Mouse (Mus musculus): ENCODE measurements around the gene Khdrbs2. TPM values are rescaled to one million over a fixed set of nuclear protein-coding genes. Genes with fewer than 3 reads are reported as not detected.
"Not testable (repeated sequence)": the region's sequence is repeated elsewhere in the genome, so short reads cannot be mapped to it uniquely, and the experiment has no call there.

The Khdrbs2 gene
- polyA plus RNA-seq, 1 experiment from 2014 or later = 11.6 TPM

DNA sequence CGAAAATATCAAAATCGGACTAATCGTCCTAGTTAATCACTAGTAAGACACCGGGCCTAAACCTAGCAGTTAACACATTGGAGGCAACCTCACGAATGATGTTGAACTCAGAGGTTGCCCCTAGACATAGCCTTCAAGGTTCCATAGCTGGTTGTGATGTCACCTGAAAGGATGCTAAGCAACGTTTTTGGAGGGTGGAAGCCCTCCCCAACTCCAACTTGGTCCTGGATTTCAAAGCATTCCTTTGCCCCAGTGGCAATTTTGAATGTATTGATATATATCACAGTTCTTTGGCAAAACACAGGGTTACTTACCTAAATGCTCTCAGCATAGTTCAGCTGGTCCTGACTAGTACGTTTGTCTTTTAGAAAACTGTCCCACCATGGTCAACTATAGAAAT is 374.7 kb downstream of the Khdrbs2 start, which contains the start of gene Gm5415:
Gene Gm5415 (minus strand): TSS at position 101 of the 400 bp plus-strand sequence.
- H3K4me1 ChIP-seq (ENCODE audit: control insufficient read depth, insufficient read depth, low read length); H3K4me2 ChIP-seq; H3K27ac ChIP-seq (ENCODE audit: low read depth, low read length); H3K9me3 ChIP-seq (ENCODE audit: control insufficient read depth, low read length); H3K36me3 ChIP-seq (ENCODE audit: control insufficient read depth, insufficient read depth, low read length); H3K9ac ChIP-seq (ENCODE audit: low read length); H3K27me3 ChIP-seq (ENCODE audit: control insufficient read depth, insufficient read depth, low read length); DNase-seq (ENCODE audit: low spot score, missing footprints); H3K4me3 ChIP-seq (ENCODE audit: low read depth, low read length); ATAC-seq (ENCODE audit: low FRiP score): not testable (repeated sequence)
- 79% methylated on average over 2 of the region's 7 CpGs for WGBS

DNA sequence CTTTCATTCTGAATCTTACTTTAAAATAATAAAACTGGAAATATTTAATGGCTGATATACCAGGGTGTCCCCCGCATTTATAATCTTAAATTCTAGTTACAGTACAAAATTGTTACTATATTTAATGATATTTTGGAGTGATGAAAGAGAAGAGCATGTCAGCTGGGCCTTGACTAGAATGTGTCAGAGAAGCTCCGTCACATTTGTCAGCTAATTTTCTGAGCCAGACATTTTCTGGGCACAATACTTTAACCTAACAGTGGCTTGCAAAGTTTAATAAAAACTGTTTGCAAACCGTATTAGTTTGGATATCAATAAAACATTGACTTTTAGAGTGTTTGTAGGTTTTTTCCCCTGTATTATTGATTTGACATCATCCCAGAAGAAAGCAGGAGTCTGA is 380.9 kb downstream of the Khdrbs2 start:
- no peak overlapping the region for H3K9ac ChIP-seq (ENCODE audit: low read length)
- no peaks in the 10 kb centered on the region for H3K4me1 ChIP-seq (ENCODE audit: control insufficient read depth, insufficient read depth, low read length)
- H3K9me3 ChIP-seq (ENCODE audit: control insufficient read depth, low read length) = no peaks in the 10 kb centered on the region
- H3K27ac ChIP-seq (ENCODE audit: low read depth, low read length) = no peak overlapping the region
- H3K4me3 ChIP-seq (ENCODE audit: low read depth, low read length) = no peak overlapping the region
- no peak overlapping the region for H3K4me2 ChIP-seq
- DNase-seq (ENCODE audit: low spot score, missing footprints) = no peak
- WGBS = 91% methylated on average over 3 of the region's 3 CpGs
- no peaks in the 10 kb centered on the region for H3K27me3 ChIP-seq (ENCODE audit: control insufficient read depth, insufficient read depth, low read length)
- H3K36me3 ChIP-seq (ENCODE audit: control insufficient read depth, insufficient read depth, low read length) = no peaks in the 10 kb centered on the region
- ATAC-seq (ENCODE audit: low FRiP score) = no peak

DNA sequence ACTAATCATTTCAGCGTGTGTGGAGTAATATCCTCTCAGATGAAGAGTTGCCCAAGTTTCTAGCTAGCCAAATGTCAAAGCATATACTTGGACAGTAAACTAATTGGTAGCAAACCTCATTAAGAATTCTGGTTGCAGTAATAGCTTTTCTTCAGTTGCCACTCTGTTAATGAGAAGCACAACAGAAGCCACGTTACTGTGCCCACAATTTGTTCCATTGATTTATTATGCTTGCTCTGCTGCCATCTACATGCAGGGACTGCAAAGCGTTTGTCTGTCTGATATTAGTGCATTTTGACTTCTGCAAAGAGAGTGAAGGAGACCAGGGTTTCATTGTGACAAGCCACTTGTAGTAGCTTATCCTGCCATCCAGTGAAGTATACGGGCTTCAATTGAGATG is 381.4 kb downstream of the Khdrbs2 start:
- 69% methylated on average over 4 of the region's 4 CpGs for WGBS
- Histone ChIP-seq H3K9ac (ENCODE audit: low read length) (no peak overlapping the region), H3K9me3 (ENCODE audit: control insufficient read depth, low read length) (no peaks in the 10 kb centered on the region), H3K4me3 (ENCODE audit: low read depth, low read length) (no peak overlapping the region), H3K27me3 (ENCODE audit: control insufficient read depth, insufficient read depth, low read length) (no peaks in the 10 kb centered on the region), H3K4me2 (no peak overlapping the region), H3K27ac (ENCODE audit: low read depth, low read length) (no peak overlapping the region), H3K4me1 (ENCODE audit: control insufficient read depth, insufficient read depth, low read length) (no peaks in the 10 kb centered on the region), H3K36me3 (ENCODE audit: control insufficient read depth, insufficient read depth, low read length) (no peaks in the 10 kb centered on the region)
- no peak for ATAC-seq (ENCODE audit: low FRiP score)
- DNase-seq (ENCODE audit: low spot score, missing footprints) = no peak

DNA sequence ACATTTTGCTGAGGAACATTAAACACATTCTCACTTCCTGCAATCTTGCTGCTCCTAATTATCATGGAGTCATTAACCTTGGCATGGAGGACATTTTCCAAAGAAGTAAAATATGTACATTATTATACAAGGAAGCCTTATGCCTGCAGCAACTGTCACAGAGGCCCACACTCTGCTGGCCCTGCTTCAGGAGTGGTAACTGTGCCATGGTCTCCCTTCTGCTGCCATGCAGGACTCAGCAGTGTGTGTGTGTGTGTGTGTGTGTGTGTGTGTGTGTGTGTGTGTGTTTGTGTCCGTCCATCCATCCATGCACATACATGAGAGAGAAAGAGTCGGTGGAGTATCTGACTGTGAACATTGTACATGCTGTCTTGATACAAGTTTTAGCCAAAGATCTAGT is 396.4 kb downstream of the Khdrbs2 start:
- H3K27me3 ChIP-seq (ENCODE audit: control insufficient read depth, insufficient read depth, low read length) = no peaks in the 10 kb centered on the region
- no peak for ATAC-seq (ENCODE audit: low FRiP score)
- 94% methylated on average over 2 of the region's 2 CpGs for WGBS

DNA sequence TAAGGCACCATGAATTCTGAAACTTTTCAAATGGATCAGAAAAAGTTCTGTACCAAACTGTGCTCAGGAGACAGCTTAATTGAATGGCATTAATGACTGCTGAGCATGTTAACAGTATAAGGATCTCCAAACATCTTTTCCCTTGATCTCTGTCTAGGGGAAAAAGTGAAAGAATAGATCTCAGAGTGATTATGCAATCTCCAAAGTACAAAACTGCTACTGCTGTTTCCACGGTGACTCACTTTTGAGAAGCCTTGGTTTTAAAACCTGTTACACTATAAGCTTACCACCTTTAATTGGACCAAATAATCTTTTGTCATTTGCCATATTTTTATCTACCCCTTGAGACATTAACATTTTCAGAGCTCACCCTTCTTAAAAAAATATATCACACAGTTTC is 453.5 kb downstream of the Khdrbs2 start:
- 60% methylated on average over 1 of the region's 1 CpGs for WGBS
- ATAC-seq (ENCODE audit: low FRiP score) = no peak
- H3K27me3 ChIP-seq (ENCODE audit: control insufficient read depth, insufficient read depth, low read length) = no peaks in the 10 kb centered on the region
- H3K4me1 ChIP-seq (ENCODE audit: control insufficient read depth, insufficient read depth, low read length) = no peaks in the 10 kb centered on the region
- no peak overlapping the region for H3K27ac ChIP-seq (ENCODE audit: low read depth, low read length)
- DNase-seq (ENCODE audit: low spot score, missing footprints) = peak; percentile 64
- H3K9ac ChIP-seq (ENCODE audit: low read length) = no peak overlapping the region
- no peak overlapping the region for H3K4me3 ChIP-seq (ENCODE audit: low read depth, low read length)
- no peaks in the 10 kb centered on the region for H3K9me3 ChIP-seq (ENCODE audit: control insufficient read depth, low read length)
- no peaks in the 10 kb centered on the region for H3K36me3 ChIP-seq (ENCODE audit: control insufficient read depth, insufficient read depth, low read length)
- H3K4me2 ChIP-seq = no peak overlapping the region

More for the DNA sequence above, 396.4 kb downstream of the Khdrbs2 start:
- DNase-seq (ENCODE audit: low spot score, missing footprints) = peak; percentile 60
- H3K4me1 ChIP-seq (ENCODE audit: control insufficient read depth, insufficient read depth, low read length) = no peaks in the 10 kb centered on the region
- H3K4me3 ChIP-seq (ENCODE audit: low read depth, low read length) = no peak overlapping the region
- H3K9ac ChIP-seq (ENCODE audit: low read length) = no peak overlapping the region
- no peaks in the 10 kb centered on the region for H3K36me3 ChIP-seq (ENCODE audit: control insufficient read depth, insufficient read depth, low read length)
- H3K9me3 ChIP-seq (ENCODE audit: control insufficient read depth, low read length) = no peaks in the 10 kb centered on the region
- H3K4me2 ChIP-seq = no peak overlapping the region
- H3K27ac ChIP-seq (ENCODE audit: low read depth, low read length) = no peak overlapping the region

DNA sequence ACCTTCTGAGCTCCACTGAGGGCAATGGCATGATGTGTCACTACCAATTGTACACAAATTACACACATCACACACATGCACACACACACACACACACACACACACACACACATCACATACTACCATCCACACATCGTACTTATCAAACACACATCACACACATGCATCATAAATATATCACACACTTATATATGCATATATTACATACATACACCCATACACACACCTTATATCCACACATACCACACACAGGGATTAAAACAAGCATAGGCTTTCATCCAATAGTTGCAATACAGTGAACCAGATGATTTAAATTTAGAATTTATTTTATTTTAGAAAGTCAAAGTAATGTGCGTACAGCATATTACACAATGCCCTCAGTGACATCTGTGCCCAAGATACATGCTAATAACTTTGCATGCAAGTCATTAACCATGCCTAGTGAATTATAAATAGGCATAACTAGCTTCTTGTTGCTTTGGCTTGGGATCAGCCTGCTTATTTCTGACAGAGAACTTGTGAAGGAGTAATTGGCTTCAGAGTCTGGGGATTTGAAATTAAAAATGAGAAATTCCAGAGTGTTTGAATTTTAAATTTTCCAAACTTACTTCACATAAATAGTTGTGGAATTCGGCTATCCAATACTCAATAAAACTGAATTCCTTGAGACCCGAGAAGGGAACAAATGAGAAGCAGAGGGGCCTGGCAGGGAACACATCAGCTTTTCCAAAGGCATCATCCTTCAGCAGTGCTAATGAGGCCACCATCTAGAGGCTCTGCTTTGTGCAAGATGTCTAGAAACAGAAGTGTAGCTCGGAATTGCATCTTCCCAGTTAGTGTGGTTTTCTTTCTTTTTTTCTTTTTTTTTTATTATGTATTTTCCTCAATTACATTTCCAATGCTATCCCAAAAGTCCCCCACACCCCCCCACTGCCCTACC is 460.2 kb downstream of the Khdrbs2 start:
- no peaks in the 10 kb centered on the region for H3K9me3 ChIP-seq (ENCODE audit: control insufficient read depth, low read length)
- no peak for DNase-seq (ENCODE audit: low spot score, missing footprints)
- no peaks in the 10 kb centered on the region for H3K27me3 ChIP-seq (ENCODE audit: control insufficient read depth, insufficient read depth, low read length)
- no peak overlapping the region for H3K4me3 ChIP-seq (ENCODE audit: low read depth, low read length)
- no peak overlapping the region for H3K4me2 ChIP-seq
- H3K9ac ChIP-seq (ENCODE audit: low read length) = no peak overlapping the region
- WGBS = 89% methylated on average over 5 of the region's 5 CpGs
- H3K36me3 ChIP-seq (ENCODE audit: control insufficient read depth, insufficient read depth, low read length) = no peaks in the 10 kb centered on the region
- no peak overlapping the region for H3K27ac ChIP-seq (ENCODE audit: low read depth, low read length)
- no peak for ATAC-seq (ENCODE audit: low FRiP score)
- no peaks in the 10 kb centered on the region for H3K4me1 ChIP-seq (ENCODE audit: control insufficient read depth, insufficient read depth, low read length)

DNA sequence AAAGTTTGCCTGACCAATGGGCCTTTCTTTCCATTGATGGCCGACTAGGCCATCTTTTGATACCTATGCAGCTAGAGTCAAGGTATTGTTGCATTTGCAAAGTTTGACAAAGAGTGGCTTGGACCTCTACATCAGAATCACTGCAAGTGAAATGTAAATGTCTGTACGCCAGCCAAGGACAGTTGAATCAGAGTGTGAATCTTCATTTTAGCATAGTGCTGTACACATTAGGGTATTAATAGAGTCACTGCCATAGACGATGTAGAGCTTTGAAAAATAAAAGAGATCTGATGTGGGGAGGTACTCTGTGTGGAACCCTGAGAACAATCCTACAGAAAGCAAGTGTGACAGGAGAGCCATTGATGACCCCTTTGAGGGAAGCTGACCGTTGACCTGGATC is 460.9 kb downstream of the Khdrbs2 start:
- no peaks in the 10 kb centered on the region for H3K36me3 ChIP-seq (ENCODE audit: control insufficient read depth, insufficient read depth, low read length)
- no peak overlapping the region for H3K4me3 ChIP-seq (ENCODE audit: low read depth, low read length)
- H3K9ac ChIP-seq (ENCODE audit: low read length) = no peak overlapping the region
- H3K9me3 ChIP-seq (ENCODE audit: control insufficient read depth, low read length) = no peaks in the 10 kb centered on the region
- DNase-seq (ENCODE audit: low spot score, missing footprints) = no peak
- H3K4me1 ChIP-seq (ENCODE audit: control insufficient read depth, insufficient read depth, low read length) = no peaks in the 10 kb centered on the region
- H3K27ac ChIP-seq (ENCODE audit: low read depth, low read length) = no peak overlapping the region
- WGBS = 88% methylated on average over 4 of the region's 4 CpGs
- H3K27me3 ChIP-seq (ENCODE audit: control insufficient read depth, insufficient read depth, low read length) = no peaks in the 10 kb centered on the region
- no peak overlapping the region for H3K4me2 ChIP-seq
- no peak for ATAC-seq (ENCODE audit: low FRiP score)

DNA sequence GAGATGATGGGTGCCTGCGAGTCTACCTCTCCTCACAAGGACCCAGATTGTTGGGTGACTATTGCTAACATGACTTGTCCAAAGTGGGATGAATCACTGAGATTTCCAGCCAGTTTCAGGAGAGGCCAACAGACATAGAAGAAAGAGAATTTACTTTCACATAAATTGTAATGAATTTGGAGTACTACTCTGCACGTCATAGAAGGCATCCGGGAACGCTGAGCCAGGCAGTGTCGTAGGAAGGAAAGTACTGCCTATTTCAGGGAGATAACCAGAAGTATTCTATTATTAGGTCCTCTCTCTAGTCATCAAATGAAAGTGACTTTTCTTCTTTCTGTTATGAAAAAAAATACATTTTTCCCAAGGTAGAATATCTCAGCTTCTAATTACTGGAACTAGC is 466.6 kb downstream of the Khdrbs2 start:
- H3K27ac ChIP-seq (ENCODE audit: low read depth, low read length) = no peak overlapping the region
- no peak for DNase-seq (ENCODE audit: low spot score, missing footprints)
- H3K4me2 ChIP-seq = no peak overlapping the region
- no peaks in the 10 kb centered on the region for H3K4me1 ChIP-seq (ENCODE audit: control insufficient read depth, insufficient read depth, low read length)
- H3K36me3 ChIP-seq (ENCODE audit: control insufficient read depth, insufficient read depth, low read length) = no peaks in the 10 kb centered on the region
- no peaks in the 10 kb centered on the region for H3K9me3 ChIP-seq (ENCODE audit: control insufficient read depth, low read length)
- no peak overlapping the region for H3K4me3 ChIP-seq (ENCODE audit: low read depth, low read length)
- no peak overlapping the region for H3K9ac ChIP-seq (ENCODE audit: low read length)
- H3K27me3 ChIP-seq (ENCODE audit: control insufficient read depth, insufficient read depth, low read length) = no peaks in the 10 kb centered on the region
- WGBS = 93% methylated on average over 5 of the region's 5 CpGs
- ATAC-seq (ENCODE audit: low FRiP score) = no peak

DNA sequence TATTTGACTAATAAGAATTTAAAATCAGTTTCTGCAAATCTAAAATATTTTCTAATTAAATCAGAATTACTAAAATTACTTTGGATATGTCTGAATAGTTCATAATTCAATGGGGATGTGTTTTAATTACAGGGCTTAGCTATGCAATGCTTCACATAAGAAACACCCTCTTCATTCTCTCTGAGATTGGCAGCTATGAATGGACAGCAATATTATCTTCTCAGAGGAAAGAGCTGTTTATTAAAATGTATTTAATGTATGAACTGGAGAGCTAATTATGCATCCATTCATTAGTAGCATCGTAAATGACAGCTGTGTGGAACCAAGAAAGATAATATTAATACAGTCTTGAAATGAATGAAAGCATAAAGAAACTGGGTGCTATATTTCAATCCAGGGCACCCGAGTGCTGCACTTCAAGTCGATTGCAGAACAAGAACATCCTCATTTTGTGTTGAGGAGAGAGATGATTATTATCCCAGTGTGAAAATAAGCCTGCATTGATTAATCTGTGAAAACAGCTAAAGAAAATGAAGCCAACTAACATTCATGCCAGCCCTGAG is 477.2 kb downstream of the Khdrbs2 start:
- 86% methylated on average over 3 of the region's 3 CpGs for WGBS
- no peak for ATAC-seq (ENCODE audit: low FRiP score)
- Histone ChIP-seq H3K4me1 (ENCODE audit: control insufficient read depth, insufficient read depth, low read length) (no peaks in the 10 kb centered on the region), H3K9me3 (ENCODE audit: control insufficient read depth, low read length) (no peaks in the 10 kb centered on the region), H3K4me2 (no peak overlapping the region), H3K9ac (ENCODE audit: low read length) (no peak overlapping the region), H3K27ac (ENCODE audit: low read depth, low read length) (no peak overlapping the region), H3K36me3 (ENCODE audit: control insufficient read depth, insufficient read depth, low read length) (no peaks in the 10 kb centered on the region), H3K27me3 (ENCODE audit: control insufficient read depth, insufficient read depth, low read length) (no peaks in the 10 kb centered on the region), H3K4me3 (ENCODE audit: low read depth, low read length) (no peak overlapping the region)
- peak; percentile 76 for DNase-seq (ENCODE audit: low spot score, missing footprints)

All from midbrain, embryonic 11.5 days (tissue).